Mouse (Mus musculus) kidney, embryonic 15.5 days (tissue): ENCODE measurements around the gene Rps6kb2. TPM values are rescaled to one million over a fixed set of nuclear protein-coding genes. Genes with fewer than 3 reads are reported as not detected.

Experiments used
- ATAC-seq: fragments of 200-750 bp; cut with Nextera tagmentation; replicated peaks from 2 replicates; pipeline ENCODE4 v1.8.0; 2017; ENCODE audit warnings: moderate TSS enrichment; ENCODE audit not compliant: low FRiP score
- H3K27ac ChIP-seq: fragments of 300-500 bp; sonication (generic); 2 replicates; pipeline ENCODE4 v1.5.1; 2015; ENCODE audit warnings: mild to moderate bottlenecking, inconsistent platforms
- H3K27me3 ChIP-seq: fragments of 300-500 bp; sonication (generic); 2 replicates; pipeline ENCODE4 v1.6.1; 2015; ENCODE audit warnings: inconsistent platforms
- H3K36me3 ChIP-seq: fragments of 300-500 bp; sonication (generic); 2 replicates; pipeline ENCODE4 v1.6.1; 2015; ENCODE audit warnings: inconsistent platforms
- H3K4me1 ChIP-seq: fragments of 300-500 bp; sonication (generic); 2 replicates; pipeline ENCODE4 v1.6.1; 2015; ENCODE audit warnings: inconsistent platforms
- H3K4me2 ChIP-seq: fragments of 300-500 bp; sonication (generic); 2 replicates; pipeline ENCODE4 v1.6.1; 2015; ENCODE audit warnings: moderate library complexity, mild to moderate bottlenecking, inconsistent platforms
- H3K4me3 ChIP-seq: fragments of 300-500 bp; sonication (generic); replicated peaks from 2 replicates; pipeline ENCODE4 v1.5.1; 2015; ENCODE audit warnings: mild to moderate bottlenecking, inconsistent platforms
- H3K9ac ChIP-seq: fragments of 300-500 bp; sonication (generic); 2 replicates; pipeline ENCODE4 v1.6.1; 2015; ENCODE audit warnings: mild to moderate bottlenecking, inconsistent platforms
- H3K9me3 ChIP-seq: fragments of 300-500 bp; sonication (generic); replicated peaks from 2 replicates; pipeline ENCODE4 v1.6.1; 2016; ENCODE audit warnings: inconsistent platforms
- WGBS: fragments of 180-500 bp; shearing (Covaris S2); methylation state at CpG from one replicate; pipeline ENCODE4 v1.1.7; 2015; ENCODE audit warnings: mixed read lengths; 5-methylcytosine and 5-hydroxymethylcytosine counted together
- polyA plus RNA-seq: library from polyadenylated mRNA; unstranded; fragments of >200 nt; fragmentation: Nextera tagmentation; extraction: Ambion mirVana; gene quantifications from 2 replicates; pipeline ENCODE4 v1.2.1, GENCODE M21; 2015

The Rps6kb2 gene
- polyA plus RNA-seq, 1 experiment from 2014 or later, result 58.5 TPM

DNA sequence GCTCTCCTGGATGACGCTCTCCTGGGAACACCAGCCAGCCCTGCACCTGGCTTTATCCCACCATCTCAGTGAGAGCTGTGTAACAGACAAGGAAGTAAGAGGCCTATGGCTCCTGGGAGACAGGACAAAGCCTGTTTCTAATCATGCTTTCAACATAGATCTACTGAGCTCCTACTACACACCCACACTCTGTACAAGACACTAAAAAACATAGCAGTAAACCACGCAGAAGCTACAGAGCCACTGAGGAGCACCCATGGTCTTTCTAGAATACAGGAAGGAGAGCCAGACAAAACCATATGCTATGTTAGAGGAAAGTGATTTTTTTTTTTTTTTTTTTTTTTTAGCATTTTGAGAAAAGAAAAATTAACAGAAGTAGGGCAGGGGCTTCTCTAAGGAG, 44.8 kb downstream of the Rps6kb2 start:
- H3K36me3 ChIP-seq, result peaks cover 47% of the 10 kb centered on the region
- no peak for ATAC-seq
- 93% methylated on average over 2 of the region's 2 CpGs for WGBS

DNA sequence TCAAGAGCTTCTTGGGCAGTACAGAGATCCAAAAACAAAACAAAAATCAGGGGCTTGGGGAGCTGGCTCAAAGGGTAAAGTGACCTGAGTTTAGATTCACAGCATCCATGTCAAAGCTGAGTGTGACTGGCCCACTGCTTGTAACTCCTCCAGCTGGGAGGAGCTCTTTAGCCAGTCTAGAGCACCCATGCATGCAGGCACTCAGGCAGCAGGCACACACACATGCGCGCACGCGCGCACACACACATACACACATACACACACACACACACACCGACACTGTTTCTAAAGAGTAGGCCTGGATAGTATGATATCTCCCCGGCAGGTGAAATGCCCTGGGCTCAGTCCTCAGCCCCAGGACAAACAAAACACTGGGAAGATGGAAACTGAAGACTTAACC, 46.1 kb downstream of the Rps6kb2 start:
- no peaks in the 10 kb centered on the region for H3K9me3 ChIP-seq
- no peak overlapping the region for H3K4me2 ChIP-seq
- H3K36me3 ChIP-seq, result peaks cover 60% of the 10 kb centered on the region
- 0 out of 2 replicates have a peak overlapping the region, but pooled peaks have one; percentile 8 for H3K27ac ChIP-seq
- 83% methylated on average over 7 of the region's 7 CpGs for WGBS
- no peak for ATAC-seq
- H3K27me3 ChIP-seq, result no peaks in the 10 kb centered on the region
- peaks cover 55% of the 10 kb centered on the region for H3K4me1 ChIP-seq
- H3K4me3 ChIP-seq, result no peak overlapping the region
- no peak overlapping the region for H3K9ac ChIP-seq

More for the DNA sequence above, 44.8 kb downstream of the Rps6kb2 start:
- no peaks in the 10 kb centered on the region for H3K9me3 ChIP-seq
- no peak overlapping the region for H3K4me3 ChIP-seq
- no peaks in the 10 kb centered on the region for H3K27me3 ChIP-seq
- H3K27ac ChIP-seq, result no peak overlapping the region
- peaks cover 44% of the 10 kb centered on the region for H3K4me1 ChIP-seq
- no peak overlapping the region for H3K9ac ChIP-seq
- no peak overlapping the region for H3K4me2 ChIP-seq

DNA sequence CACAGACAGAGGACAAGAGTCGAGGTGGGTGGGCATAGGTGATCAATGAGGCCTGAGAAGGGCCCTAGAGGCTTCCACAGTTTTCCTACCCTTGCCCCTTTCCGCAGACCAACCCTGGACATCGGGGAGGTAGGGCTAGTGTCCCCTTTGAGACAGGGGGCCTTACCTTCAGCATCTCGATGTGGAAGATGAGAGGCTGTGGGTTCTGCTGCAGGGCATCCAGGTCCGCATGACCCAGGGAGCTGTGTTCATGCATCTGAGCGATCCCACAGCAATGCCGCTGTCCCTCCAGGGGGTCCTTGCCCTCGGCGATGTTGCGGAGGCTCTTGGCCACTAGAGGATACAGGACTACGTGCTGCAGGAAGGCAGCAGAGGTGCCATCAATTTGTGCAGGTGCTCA, 47.3 kb downstream of the Rps6kb2 start:
- no peaks in the 10 kb centered on the region for H3K27me3 ChIP-seq
- no peak overlapping the region for H3K27ac ChIP-seq
- no peak overlapping the region for H3K4me3 ChIP-seq
- 91% methylated on average over 11 of the region's 11 CpGs for WGBS
- no peaks in the 10 kb centered on the region for H3K9me3 ChIP-seq
- H3K4me2 ChIP-seq, result no peak overlapping the region
- H3K4me1 ChIP-seq, result peaks cover 50% of the 10 kb centered on the region
- no peak for ATAC-seq
- H3K9ac ChIP-seq, result no peak overlapping the region
- peaks cover 66% of the 10 kb centered on the region for H3K36me3 ChIP-seq

DNA sequence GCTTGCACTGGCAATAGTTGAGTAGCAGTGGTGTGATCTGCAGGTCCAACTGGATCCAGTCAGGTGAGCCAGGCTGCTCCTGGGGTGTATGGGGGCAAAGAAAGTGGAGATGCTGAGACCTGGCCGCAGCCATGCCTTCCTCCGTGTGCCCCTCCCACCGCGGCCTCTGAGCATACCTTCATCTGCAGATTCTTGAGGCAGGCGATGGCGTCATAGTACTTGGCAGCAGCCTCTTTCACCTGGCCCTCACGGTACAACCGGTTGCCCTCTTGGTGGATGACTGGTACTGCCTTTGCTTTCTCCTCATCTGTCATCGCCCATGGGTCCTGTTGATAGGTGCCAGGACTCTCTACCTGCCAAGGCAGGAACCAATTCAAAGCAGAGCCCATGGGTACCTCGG, 48.0 kb downstream of the Rps6kb2 start:
- WGBS, result 94% methylated on average over 10 of the region's 10 CpGs
- H3K9ac ChIP-seq, result no peak overlapping the region
- H3K36me3 ChIP-seq, result peaks cover 66% of the 10 kb centered on the region
- no peaks in the 10 kb centered on the region for H3K27me3 ChIP-seq
- H3K9me3 ChIP-seq, result no peaks in the 10 kb centered on the region
- H3K4me3 ChIP-seq, result no peak overlapping the region
- no peak for ATAC-seq
- peak overlapping the region; percentile 84 for H3K27ac ChIP-seq
- no peak overlapping the region for H3K4me2 ChIP-seq
- peaks cover 47% of the 10 kb centered on the region for H3K4me1 ChIP-seq

DNA sequence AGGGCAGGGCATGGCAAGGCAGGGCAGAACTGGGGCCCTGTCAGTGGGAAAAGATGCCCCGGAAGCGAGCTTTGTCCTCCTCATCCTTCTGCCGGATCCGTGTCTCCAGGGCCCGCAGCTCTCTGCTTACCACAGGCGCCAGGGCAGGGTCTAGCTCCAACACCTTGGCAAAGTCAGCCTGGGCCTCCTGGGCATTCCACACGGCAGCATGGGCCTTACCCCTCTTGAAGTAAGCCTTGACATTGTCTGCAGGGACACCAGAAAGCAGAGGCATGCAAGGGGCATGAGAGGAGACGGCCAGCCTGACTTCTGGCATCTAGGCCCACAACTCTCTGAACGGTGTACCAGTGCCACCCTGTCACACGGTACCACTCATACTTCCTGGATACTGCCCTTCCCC, 48.6 kb downstream of the Rps6kb2 start:
- Histone ChIP-seq H3K27ac (peak overlapping the region; percentile 84), H3K4me1 (peaks cover 51% of the 10 kb centered on the region), H3K36me3 (peaks cover 68% of the 10 kb centered on the region), H3K9ac (peak overlapping the region; percentile 21; the same call in 1 of the 2 replicates), H3K9me3 (no peaks in the 10 kb centered on the region), H3K4me3 (no peak overlapping the region), H3K27me3 (no peaks in the 10 kb centered on the region), H3K4me2 (no peak overlapping the region)
- WGBS, result 86% methylated on average over 10 of the region's 10 CpGs
- ATAC-seq, result no peak

DNA sequence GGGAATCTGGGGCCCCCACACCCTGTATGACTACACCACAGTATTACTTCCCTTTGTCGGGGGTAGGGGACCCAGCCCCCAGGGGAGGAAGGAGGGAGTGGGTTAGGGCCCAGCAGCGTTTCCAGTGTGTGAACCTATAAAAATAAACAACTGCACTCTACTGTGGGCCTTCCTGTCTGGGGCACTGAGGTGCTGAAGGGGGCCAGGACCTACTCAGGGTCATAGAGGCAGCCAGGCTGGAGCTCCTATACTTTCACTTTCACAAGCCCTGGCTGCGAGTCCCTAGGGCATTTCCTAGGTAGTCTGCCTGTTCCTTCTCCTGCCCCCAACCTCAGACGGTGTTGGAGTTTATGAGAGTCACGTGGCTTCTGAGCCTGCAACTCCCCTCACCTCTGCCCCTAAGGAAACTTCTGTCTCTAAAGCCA, 49.3 kb downstream of the Rps6kb2 start:
- peak overlapping the region; percentile 13; the same call in 1 of the 2 replicates for H3K4me2 ChIP-seq
- H3K9me3 ChIP-seq, result no peaks in the 10 kb centered on the region
- ATAC-seq, result peak; percentile 69
- H3K4me3 ChIP-seq, result no peak overlapping the region
- H3K9ac ChIP-seq, result 0 out of 2 replicates have a peak overlapping the region, but pooled peaks have one; percentile 21
- no peaks in the 10 kb centered on the region for H3K27me3 ChIP-seq
- H3K4me1 ChIP-seq, result peaks cover 53% of the 10 kb centered on the region
- H3K27ac ChIP-seq, result peak overlapping the region; percentile 84
- peaks cover 66% of the 10 kb centered on the region for H3K36me3 ChIP-seq
- 6% methylated on average over 5 of the region's 5 CpGs for WGBS

DNA sequence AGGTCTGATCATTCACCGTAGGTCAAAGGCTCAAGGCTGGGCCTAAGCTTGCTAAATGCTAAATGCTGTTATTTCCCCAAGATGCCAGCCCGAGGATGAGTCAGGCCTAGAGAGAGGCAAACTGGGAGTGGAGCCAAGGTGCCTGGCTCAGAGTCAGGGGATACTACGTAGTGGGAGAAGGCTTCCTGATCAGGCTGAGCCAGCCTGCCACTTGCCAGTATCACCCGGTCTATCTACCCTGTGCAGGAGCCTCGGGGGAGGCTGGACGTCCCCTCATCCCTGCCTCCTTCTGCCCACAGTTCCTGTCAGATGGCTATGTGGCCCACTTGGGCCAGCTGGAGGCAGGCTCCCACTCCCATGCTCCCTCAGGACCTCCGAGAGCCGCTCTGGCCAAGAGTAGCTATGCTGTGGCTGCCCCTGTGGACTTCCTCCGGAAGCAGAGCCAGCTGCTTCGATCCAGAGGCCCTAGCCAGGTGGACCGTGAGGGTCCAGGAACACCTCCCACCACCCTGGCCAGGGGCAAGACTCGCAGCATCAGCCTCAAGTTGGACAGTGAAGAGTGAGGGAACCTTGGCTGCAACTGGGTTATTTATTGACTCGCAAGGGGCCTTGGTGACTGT, 49.9 kb downstream of the Rps6kb2 start:
- peak overlapping the region; percentile 13; the same call in 1 of the 2 replicates for H3K4me2 ChIP-seq
- no peaks in the 10 kb centered on the region for H3K27me3 ChIP-seq
- H3K4me3 ChIP-seq, result no peak overlapping the region
- peaks cover 64% of the 10 kb centered on the region for H3K36me3 ChIP-seq
- WGBS, result 39% methylated on average over 13 of the region's 13 CpGs
- ATAC-seq, result peak; percentile 19; the same call in 1 of the 2 replicates
- H3K9me3 ChIP-seq, result no peaks in the 10 kb centered on the region
- no peak overlapping the region for H3K9ac ChIP-seq
- H3K4me1 ChIP-seq, result peaks cover 53% of the 10 kb centered on the region
- H3K27ac ChIP-seq, result peak overlapping the region; percentile 84

DNA sequence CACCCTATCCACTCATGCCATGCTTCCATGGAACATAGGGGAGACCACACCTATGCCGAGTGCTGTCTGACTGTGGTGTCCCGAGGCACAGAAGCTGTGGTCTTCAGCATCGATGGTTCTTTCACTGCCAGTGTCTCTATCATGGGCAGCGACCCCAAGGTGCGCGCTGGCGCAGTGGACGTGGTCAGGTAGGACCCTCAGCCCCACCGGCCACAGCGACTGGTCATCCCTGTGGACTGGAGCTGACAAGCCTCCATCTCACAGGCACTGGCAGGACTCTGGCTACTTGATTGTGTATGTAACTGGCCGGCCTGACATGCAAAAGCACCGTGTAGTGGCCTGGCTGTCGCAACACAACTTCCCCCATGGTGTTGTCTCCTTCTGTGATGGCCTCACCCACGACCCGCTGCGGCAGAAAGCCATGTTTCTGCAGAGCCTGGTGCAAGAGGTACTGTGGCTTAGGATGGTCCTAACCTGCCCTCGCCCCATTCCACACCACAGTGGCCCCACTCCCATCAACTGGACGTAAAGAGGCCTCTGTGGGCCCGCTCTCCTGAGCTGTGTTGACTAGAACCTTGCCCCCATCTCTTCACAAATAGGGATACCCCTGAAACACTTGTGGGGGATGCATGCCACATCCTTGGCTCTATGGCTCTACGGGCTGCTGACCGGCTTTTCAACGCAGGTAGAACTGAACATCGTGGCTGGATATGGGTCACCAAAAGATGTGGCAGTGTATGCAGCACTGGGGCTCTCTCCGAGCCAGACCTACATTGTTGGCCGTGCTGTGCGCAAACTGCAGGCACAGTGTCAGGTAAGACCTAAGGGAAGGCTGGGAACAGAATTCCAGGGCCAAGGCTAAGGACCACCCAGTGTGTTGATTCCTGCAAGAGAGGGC, 50.8 kb downstream of the Rps6kb2 start:
- H3K4me2 ChIP-seq, result no peak overlapping the region
- H3K4me1 ChIP-seq, result peaks cover 52% of the 10 kb centered on the region
- H3K4me3 ChIP-seq, result no peak overlapping the region
- H3K36me3 ChIP-seq, result peaks cover 60% of the 10 kb centered on the region
- 92% methylated on average over 26 of the region's 26 CpGs for WGBS
- H3K27me3 ChIP-seq, result no peaks in the 10 kb centered on the region
- H3K9me3 ChIP-seq, result no peaks in the 10 kb centered on the region
- peak overlapping the region; percentile 84; the same call in 1 of the 2 replicates for H3K27ac ChIP-seq
- no peak for ATAC-seq
- H3K9ac ChIP-seq, result no peak overlapping the region

DNA sequence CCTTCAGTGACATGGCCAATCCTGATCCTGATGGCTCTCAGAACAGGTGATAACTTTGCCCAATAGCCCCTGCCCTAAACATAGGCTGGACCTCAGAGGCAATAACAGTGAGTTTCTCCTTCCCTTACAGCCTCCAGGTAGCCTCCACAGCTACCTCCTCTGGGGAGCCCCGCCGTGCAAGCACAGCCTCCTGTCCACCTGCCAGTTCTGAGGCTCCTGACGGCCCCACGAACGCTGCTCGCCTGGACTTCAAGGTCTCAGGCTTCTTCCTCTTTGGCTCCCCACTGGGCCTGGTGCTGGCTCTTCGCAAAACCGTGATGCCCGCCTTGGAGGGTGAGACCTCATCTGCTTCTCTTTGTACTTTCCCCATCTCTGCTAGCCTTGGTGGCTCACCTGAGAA, 54.6 kb downstream of the Rps6kb2 start:
- 85% methylated on average over 9 of the region's 9 CpGs for whole genome bisulfite sequencing
- Histone ChIP-seq H3K4me3 (no peak overlapping the region), H3K9me3 (no peaks in the 10 kb centered on the region), H3K4me1 (peaks cover 32% of the 10 kb centered on the region), H3K27me3 (no peaks in the 10 kb centered on the region), H3K27ac (no peak overlapping the region), H3K4me2 (no peak overlapping the region), H3K36me3 (peaks cover 30% of the 10 kb centered on the region), H3K9ac (no peak overlapping the region)
- ATAC-seq, result no peak

DNA sequence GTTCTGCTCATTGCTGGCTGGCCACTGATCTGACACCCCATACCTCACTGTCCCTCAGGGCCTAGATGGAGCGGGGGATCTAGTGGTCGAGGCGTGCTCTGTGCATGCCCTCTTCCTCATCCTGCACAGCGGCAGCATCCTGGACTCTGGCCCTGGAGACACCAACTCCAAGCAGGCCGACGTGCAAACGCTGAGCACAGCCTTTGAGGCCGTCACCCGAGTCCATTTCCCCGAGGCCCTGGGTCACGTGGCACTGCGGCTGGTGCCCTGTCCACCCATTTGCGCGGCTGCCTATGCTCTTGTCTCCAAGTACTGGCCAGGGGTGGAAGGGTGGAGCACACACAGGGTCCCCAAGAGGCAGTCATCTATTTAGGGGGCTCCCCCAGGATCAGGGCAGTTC, 56.5 kb downstream of the Rps6kb2 start:
- no peak for ATAC-seq
- Histone ChIP-seq H3K4me1 (peaks cover 20% of the 10 kb centered on the region; the same call in 1 of the 2 replicates), H3K9me3 (no peaks in the 10 kb centered on the region), H3K36me3 (peaks cover 14% of the 10 kb centered on the region), H3K27ac (no peak overlapping the region), H3K27me3 (peaks cover 16% of the 10 kb centered on the region), H3K9ac (no peak overlapping the region), H3K4me2 (no peak overlapping the region), H3K4me3 (no peak overlapping the region)
- WGBS, result 93% methylated on average over 14 of the region's 14 CpGs

DNA sequence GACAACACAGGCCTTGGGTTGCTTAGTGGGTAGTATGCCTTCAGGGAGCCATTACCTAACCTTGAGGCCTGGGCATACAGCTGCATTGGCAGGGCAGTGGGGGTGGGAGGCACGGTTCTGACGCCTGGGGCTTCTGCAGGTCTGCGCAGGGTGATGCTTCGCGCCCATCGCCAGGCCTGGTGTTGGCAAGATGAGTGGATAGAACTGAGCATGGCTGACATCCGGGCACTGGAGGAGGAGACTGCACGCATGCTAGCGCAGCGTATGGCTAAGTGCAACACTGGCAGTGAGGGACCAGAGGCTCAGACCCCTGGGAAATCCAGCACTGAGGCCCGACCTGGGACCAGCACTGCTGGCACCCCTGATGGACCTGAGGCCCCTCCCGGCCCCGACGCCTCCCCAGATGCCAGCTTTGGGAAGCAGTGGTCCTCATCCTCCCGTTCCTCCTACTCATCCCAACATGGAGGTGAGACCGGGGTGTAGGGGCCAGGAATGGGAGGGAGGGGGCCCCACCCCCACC, 58.4 kb downstream of the Rps6kb2 start:
- Histone ChIP-seq H3K27ac (no peak overlapping the region), H3K36me3 (peaks cover 11% of the 10 kb centered on the region), H3K4me3 (no peak overlapping the region), H3K27me3 (peaks cover 34% of the 10 kb centered on the region), H3K9ac (no peak overlapping the region), H3K4me2 (no peak overlapping the region), H3K4me1 (peaks cover 29% of the 10 kb centered on the region), H3K9me3 (no peaks in the 10 kb centered on the region)
- no peak for ATAC-seq
- WGBS, result 85% methylated on average over 16 of the region's 16 CpGs
